Mouse (Mus musculus) midbrain, embryonic 16.5 days (tissue): ENCODE results near the gene Gm13212. TPM values are rescaled to one million over a fixed set of nuclear protein-coding genes. Genes with fewer than 3 reads are reported as not detected.
"Not testable (repeated sequence)": the region's sequence is repeated elsewhere in the genome, so short reads cannot be mapped to it uniquely, and the experiment has no call there.

Experiments
- ATAC-seq: fragments of 200-750 bp; cut with Nextera tagmentation; 2 replicates; pipeline ENCODE4 v1.8.0; 2017; ENCODE audit warnings: moderate TSS enrichment
- H3K27ac ChIP-seq: fragments of 300-500 bp; sonication (generic); 2 replicates; pipeline ENCODE4 v1.5.1; 2014; ENCODE audit warnings: mild to moderate bottlenecking, low read length, mixed read lengths
- H3K27me3 ChIP-seq: fragments of 300-500 bp; sonication (generic); 2 replicates; pipeline ENCODE4 v1.6.1; 2014; ENCODE audit warnings: low read depth, low read length, mixed read lengths; ENCODE audit not compliant: control insufficient read depth, insufficient read depth
- H3K36me3 ChIP-seq: fragments of 300-500 bp; sonication (generic); 2 replicates; pipeline ENCODE4 v1.6.1; 2014; ENCODE audit warnings: mild to moderate bottlenecking, low read length, moderate library complexity, mixed read lengths; ENCODE audit not compliant: control insufficient read depth, insufficient read depth
- H3K4me1 ChIP-seq: fragments of 300-500 bp; sonication (generic); 2 replicates; pipeline ENCODE4 v1.6.1; 2014; ENCODE audit warnings: mild to moderate bottlenecking, low read length, mixed read lengths; ENCODE audit not compliant: control insufficient read depth, insufficient read depth
- H3K4me2 ChIP-seq: fragments of 300-500 bp; sonication (generic); 2 replicates; pipeline ENCODE4 v1.6.1; 2014; ENCODE audit warnings: mild to moderate bottlenecking, low read length, mixed read lengths
- H3K4me3 ChIP-seq: fragments of 300-500 bp; sonication (generic); 2 replicates; pipeline ENCODE4 v1.5.1; 2014; ENCODE audit warnings: low read depth, mild to moderate bottlenecking, low read length, moderate library complexity, mixed read lengths
- H3K9ac ChIP-seq: fragments of 300-500 bp; sonication (generic); 2 replicates; pipeline ENCODE4 v1.6.1; 2014; ENCODE audit warnings: low read depth, low read length, mixed read lengths
- H3K9me3 ChIP-seq: fragments of 300-500 bp; sonication (generic); replicated peaks from 2 replicates; pipeline ENCODE4 v1.6.1; 2014; ENCODE audit warnings: mild to moderate bottlenecking, low read length, mixed read lengths; ENCODE audit not compliant: control insufficient read depth, poor library complexity, severe bottlenecking
- WGBS: fragments of 180-500 bp; shearing (Covaris S2); extraction: QIAGEN DNeasy Blood & Tissue Kit; methylation state at CpG from one replicate; pipeline ENCODE4 v1.1.7; 2014; 5-methylcytosine and 5-hydroxymethylcytosine counted together
- polyA plus RNA-seq: library from polyadenylated mRNA; unstranded; fragments of >200 nt; fragmentation: Nextera tagmentation; extraction: Ambion mirVana; gene quantifications from 2 replicates; pipeline ENCODE4 v1.2.1, GENCODE M21; 2015

The Gm13212 gene
- polyA plus RNA-seq, 1 experiment from 2014 or later, result 0.10 TPM

DNA sequence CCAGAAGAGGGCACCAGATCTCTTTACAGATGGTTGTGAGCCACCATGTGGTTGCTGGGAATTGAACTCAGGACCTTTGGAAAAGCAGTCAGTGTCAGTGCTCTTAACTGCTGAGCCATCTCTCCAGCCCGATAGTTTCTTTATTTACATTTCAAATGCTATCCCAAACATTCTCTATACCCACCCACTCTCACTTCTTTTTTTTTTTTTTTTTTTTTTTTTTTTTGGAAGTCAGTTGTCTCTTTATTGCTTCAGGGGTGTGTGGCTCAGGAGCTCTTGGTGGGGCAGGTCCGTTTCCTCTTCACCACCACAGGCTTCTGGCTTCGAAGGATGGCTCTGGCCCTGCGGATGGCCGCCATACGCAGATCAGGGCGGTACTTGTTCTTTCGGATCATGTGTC, 8.3 kb upstream of the Gm13212 start:
- not testable (repeated sequence) for H3K27me3 ChIP-seq, H3K36me3 ChIP-seq, H3K4me2 ChIP-seq, H3K4me3 ChIP-seq, H3K4me1 ChIP-seq, H3K27ac ChIP-seq, H3K9ac ChIP-seq, ATAC-seq
- 93% methylated on average over 8 of the region's 8 CpGs for WGBS
- peaks cover 13% of the 10 kb centered on the region for H3K9me3 ChIP-seq

- H3K27ac ChIP-seq, H3K9ac ChIP-seq, H3K4me1 ChIP-seq, H3K9me3 ChIP-seq, H3K4me2 ChIP-seq, H3K4me3 ChIP-seq, H3K27me3 ChIP-seq, ATAC-seq, H3K36me3 ChIP-seq: not testable (repeated sequence)
- WGBS, result 89% methylated on average over 1 of the region's 1 CpGs
Measured at GRCm38 (mm10) chr4:145580333-145580732, 4.6 kb upstream of the Gm13212 start.

DNA sequence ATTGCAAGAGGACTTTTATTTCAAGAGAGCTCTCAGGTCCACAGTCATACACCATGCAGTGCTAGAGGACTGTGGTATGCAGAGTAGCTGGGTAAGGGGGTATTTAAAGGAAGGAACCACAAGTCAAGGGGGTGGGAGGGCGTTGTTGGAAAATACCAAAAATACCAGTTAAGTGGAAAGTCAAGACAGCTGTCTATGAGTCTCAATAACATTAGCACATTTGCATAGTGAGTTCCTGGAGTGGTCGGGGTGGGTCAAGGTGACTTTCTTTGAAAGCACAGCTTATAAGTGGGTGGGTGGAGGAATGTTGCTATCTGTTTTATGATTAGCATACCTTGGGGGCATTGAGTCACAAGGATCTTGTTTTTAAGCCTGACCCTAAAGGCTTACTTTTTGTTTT, 1.1 kb downstream of the Gm13212 start:
- H3K27ac ChIP-seq, H3K4me1 ChIP-seq, H3K36me3 ChIP-seq, H3K9ac ChIP-seq, H3K9me3 ChIP-seq, H3K4me2 ChIP-seq, ATAC-seq, H3K4me3 ChIP-seq, H3K27me3 ChIP-seq: not testable (repeated sequence)
- WGBS, result 87% methylated on average over 2 of the region's 2 CpGs

DNA sequence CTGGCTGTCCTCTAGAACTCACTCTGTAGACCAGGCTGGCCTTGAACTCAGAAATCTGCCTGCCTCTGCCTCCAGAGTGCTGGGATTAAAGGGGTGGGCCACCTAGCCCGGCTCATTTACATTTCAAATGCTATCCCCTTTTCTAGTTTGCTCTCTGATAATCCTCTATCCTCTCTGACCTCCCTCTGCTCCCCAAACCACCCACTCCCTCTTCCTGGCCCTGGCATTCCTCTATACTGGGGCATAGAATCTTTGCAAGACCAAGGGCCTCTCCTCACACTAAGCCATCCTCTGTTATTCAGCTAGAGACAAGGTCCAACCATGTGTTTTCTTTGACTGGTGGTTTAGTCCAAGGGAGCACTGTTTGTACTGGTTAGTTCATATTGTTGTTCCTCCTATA, 9.2 kb downstream of the Gm13212 start:
- ATAC-seq, H3K36me3 ChIP-seq, H3K27ac ChIP-seq, H3K4me3 ChIP-seq, H3K4me2 ChIP-seq, H3K27me3 ChIP-seq, H3K9ac ChIP-seq, H3K4me1 ChIP-seq: not testable (repeated sequence)
- H3K9me3 ChIP-seq, result peaks cover 11% of the 10 kb centered on the region
- 67% methylated on average over 1 of the region's 1 CpGs for WGBS

DNA sequence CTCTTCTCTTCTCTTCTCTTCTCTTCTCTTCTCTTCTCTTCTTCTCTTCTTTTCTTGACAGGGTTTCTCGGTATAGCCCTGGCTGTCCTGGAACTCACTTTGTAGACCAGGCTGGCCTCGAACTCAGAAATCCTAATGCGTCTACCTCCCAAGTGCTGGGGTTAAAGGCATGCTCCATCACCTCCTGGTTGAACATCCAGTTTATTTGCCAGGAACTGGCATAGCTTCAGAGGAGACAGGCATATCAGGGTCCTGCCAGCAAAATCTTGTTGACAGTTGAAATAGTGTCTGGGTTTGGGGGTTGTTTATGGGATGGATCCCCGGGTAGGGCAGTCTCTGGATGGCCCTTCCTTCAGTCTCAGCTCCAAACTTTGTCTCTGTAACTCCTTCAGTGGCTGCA, 9.8 kb downstream of the Gm13212 start:
- not testable (repeated sequence) for H3K36me3 ChIP-seq, H3K4me2 ChIP-seq, H3K4me3 ChIP-seq, H3K4me1 ChIP-seq, H3K27me3 ChIP-seq, ATAC-seq, H3K9ac ChIP-seq, H3K27ac ChIP-seq
- WGBS, result 85% methylated on average over 4 of the region's 4 CpGs
- peaks cover 11% of the 10 kb centered on the region for H3K9me3 ChIP-seq

GRCm38 (mm10) chr4:145640416-145641185, 55.6 kb downstream of the Gm13212 start:
- not testable (repeated sequence) for H3K4me1 ChIP-seq, H3K9me3 ChIP-seq, H3K4me3 ChIP-seq, H3K4me2 ChIP-seq, H3K36me3 ChIP-seq, ATAC-seq, H3K27me3 ChIP-seq, H3K27ac ChIP-seq, H3K9ac ChIP-seq
- WGBS, result 28% methylated on average over 81 of the region's 83 CpGs

DNA sequence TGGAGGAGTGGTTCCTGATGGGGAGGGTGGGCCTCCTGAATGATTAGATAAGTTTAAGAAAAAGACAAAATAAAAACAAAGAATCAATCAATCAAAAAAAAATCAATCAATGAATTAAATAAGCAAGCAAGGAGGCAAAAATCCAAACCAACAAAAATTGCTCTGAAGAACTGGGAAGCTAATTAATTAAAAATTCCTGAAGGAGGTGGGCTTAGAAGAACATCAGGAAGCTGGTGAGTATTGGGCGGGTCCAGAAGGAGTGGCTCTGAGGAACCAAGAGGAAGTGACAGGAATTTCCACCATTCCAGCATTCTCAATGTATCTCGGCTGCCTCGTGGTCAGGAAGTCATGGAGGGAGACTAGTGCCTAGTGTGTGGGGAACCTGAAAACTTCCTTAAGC, 85.4 kb downstream of the Gm13212 start, which contains the start of gene Zfp980:
Gene Zfp980, plus strand, starts transcription at position 301 of the 400 bp plus-strand sequence.
- not testable (repeated sequence) for H3K4me3 ChIP-seq, H3K9me3 ChIP-seq, H3K27ac ChIP-seq, ATAC-seq, H3K36me3 ChIP-seq, H3K4me2 ChIP-seq, H3K4me1 ChIP-seq, H3K9ac ChIP-seq, H3K27me3 ChIP-seq
- 74% methylated on average over 3 of the region's 3 CpGs for WGBS

GRCm38 (mm10) chr4:145674286-145674780, 89.4 kb downstream of the Gm13212 start:
- WGBS, result 72% methylated on average over 2 of the region's 2 CpGs
- H3K27me3 ChIP-seq, H3K27ac ChIP-seq, H3K4me2 ChIP-seq, H3K9me3 ChIP-seq, H3K4me1 ChIP-seq, H3K4me3 ChIP-seq, H3K36me3 ChIP-seq, ATAC-seq, H3K9ac ChIP-seq: not testable (repeated sequence)
